Mouse (Mus musculus): ENCODE measurements around the gene Adcy2. TPM values are rescaled to one million over a fixed set of nuclear protein-coding genes. Genes with fewer than 3 reads are reported as not detected.
A peak's percentile ranks its signal among the peaks of the same experiment; 100 is the strongest.

The Adcy2 gene
- total RNA-seq, 2 experiments from 2014 or later: 116 TPM

DNA sequence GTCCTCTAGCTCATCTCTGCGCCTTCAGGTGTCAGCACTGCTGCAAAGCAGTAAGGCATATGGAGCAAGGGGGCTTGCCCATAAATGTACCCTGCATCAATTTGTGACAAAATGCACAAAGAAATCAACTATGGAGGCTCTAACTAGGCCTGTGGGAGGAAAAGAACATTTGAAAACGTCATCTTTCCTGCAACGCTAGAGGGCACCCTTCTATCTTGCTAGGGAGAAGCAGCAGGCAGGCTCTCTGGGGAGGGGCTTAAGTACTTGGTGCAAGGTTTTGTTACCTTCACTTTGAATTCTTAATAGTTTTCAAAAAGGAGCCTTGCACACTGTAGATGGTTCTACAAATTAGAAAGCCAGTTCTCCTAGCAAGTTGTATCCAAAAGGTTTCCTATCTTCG lies 2.8 kb upstream of the Adcy2 start:
- Histone ChIP-seq H3K27ac (peak overlapping the region; percentile 89), H3K4me3 (no peak overlapping the region)
- peak; percentile 90 for TF ChIP-seq CTCF (conservative IDR thresholded peaks at IDR 0.05)
- DNase-seq (ENCODE audit: low spot score in 2 of 2): peak; percentile 79

GRCm38 (mm10) chr13:68999826-69000225 lies 485 bp upstream of the Adcy2 start:
- no peak for DNase-seq (ENCODE audit: low spot score in 2 of 2)
- H3K27ac ChIP-seq: peak overlapping the region; percentile 89
- peak overlapping the region; percentile 49 for H3K4me3 ChIP-seq
- no peak for TF ChIP-seq CTCF (conservative IDR thresholded peaks at IDR 0.05)

- TF ChIP-seq CTCF (conservative IDR thresholded peaks at IDR 0.05): no peak
- peak overlapping the region; percentile 92 for H3K4me3 ChIP-seq
- DNase-seq (ENCODE audit: low spot score in 2 of 2): peak in 1 of 2 experiments; percentile 28
- H3K27ac ChIP-seq: peak overlapping the region; percentile 98
Observed at GRCm38 (mm10) chr13:68998558-68998917, 803 bp downstream of the Adcy2 start.

DNA sequence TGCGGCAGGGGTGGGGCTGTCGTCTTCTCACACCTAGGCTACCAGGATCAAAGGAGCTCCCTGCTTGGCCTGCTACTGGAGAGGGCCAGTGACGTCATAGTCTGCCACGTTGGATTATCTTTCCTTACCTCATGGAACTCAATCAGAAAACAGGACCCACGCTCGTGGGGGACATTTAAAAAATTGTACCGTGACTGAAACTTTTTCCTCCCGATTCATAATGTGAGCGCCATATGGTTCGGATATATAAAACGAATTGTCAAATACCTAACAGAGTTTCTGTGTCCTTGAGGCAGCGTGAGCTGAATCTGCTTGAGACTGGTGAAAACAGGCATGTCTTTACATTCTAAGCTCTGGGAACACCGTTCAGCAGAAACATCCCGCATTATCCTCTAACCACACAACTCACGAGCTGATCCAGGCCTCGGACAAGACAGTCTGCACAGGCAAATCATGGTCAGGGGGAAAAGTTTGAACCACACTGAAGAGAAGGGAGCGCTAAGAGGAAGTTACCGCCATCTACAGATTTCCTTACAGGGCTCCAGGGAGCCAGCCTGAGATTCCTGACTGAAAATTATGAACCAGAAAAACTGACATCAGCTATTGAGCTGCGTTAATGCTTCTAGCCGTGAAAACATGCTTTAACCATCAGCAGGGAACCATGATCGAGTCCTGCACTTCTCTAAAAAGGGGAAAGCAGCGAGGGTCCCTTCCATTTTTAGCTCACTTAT lies 1.4 kb downstream of the Adcy2 start:
- Histone ChIP-seq H3K27ac (peak overlapping the region; percentile 98), H3K4me3 (peak overlapping the region; percentile 92)
- peak in 1 of 2 experiments; percentile 30 for DNase-seq (ENCODE audit: low spot score in 2 of 2)
- TF ChIP-seq CTCF (conservative IDR thresholded peaks at IDR 0.05): 0 out of 2 replicates have a peak, but pooled peaks have one; percentile 8

DNA sequence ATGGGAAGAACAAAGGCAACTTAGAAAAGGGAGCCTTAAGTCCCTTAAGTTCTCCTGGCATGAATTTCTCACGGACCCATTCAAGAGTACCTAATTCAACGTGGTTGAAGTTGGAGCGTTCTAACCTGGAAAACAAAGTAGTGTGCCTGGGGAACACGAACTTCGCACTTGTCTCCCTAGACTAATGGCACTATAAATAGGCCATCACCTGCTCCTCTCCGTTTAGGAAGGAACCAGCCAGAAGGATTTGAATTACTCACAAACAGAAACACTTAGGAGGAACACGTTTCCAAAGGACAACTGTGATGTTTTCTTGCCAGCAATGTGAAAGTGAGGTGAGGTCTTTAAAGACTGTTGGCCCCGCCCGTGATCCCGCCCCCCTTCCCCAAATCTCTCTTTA lies 2.0 kb downstream of the Adcy2 start:
- TF ChIP-seq CTCF (conservative IDR thresholded peaks at IDR 0.05): no peak
- DNase-seq (ENCODE audit: low spot score in 2 of 2): no peak
- Histone ChIP-seq H3K4me3 (peak overlapping the region; percentile 92), H3K27ac (peak overlapping the region; percentile 98)

DNA sequence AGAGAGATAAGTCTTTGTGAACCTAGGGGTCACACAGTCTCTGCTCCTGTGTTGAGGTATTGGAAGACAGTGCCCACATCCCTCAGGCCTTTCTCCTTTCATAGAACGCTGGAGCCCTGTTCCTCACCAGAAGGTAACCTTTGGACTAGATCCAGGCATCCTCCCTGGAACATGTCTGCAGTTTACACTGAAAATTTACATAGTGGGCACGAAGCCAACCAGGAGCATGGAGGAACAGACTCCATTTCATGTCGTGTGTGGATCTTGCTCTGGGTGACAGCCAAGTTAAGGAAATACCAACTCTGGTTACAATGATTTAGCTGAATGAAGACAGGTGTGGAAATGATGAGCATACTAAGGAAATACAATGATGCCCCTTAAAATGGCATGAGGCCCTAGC lies 2.7 kb downstream of the Adcy2 start:
- Histone ChIP-seq H3K4me3 (peak overlapping the region; percentile 92; the same call in 1 of the 2 replicates), H3K27ac (peak overlapping the region; percentile 98; the same call in 1 of the 2 replicates)
- no peak for DNase-seq (ENCODE audit: low spot score in 2 of 2)
- TF ChIP-seq CTCF (conservative IDR thresholded peaks at IDR 0.05): no peak

- DNase-seq (ENCODE audit: low spot score in 2 of 2): no peak
- no peak overlapping the region for H3K4me3 ChIP-seq
- no peak overlapping the region for H3K27ac ChIP-seq
- no peak for TF ChIP-seq CTCF (conservative IDR thresholded peaks at IDR 0.05)
Observed at GRCm38 (mm10) chr13:68985789-68986188, 13.6 kb downstream of the Adcy2 start.

DNA sequence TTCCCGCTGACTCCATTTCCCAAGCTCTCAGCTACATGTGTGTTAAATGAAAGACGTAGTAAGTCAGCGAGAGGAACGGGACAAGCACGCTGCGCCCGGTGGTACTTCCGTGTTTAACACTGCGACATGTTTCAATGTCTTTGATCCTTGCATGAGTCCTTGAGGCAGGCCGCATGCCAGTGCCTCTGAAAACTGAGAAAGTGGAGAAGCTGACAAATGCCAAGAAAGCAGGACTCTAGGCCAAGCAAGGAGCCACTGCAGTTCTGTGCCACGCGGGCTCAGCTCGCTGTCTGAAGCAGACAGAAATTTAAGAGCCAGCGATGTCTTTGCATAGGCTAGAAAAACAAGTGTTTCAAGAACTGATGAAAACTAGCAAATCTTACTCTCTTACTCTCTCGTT lies 15.3 kb downstream of the Adcy2 start:
- no peak for TF ChIP-seq CTCF (conservative IDR thresholded peaks at IDR 0.05)
- Histone ChIP-seq H3K4me3 (no peak overlapping the region; the same call in 1 of the 2 replicates), H3K27ac (peak overlapping the region; percentile 74)
- DNase-seq (ENCODE audit: low spot score in 2 of 2): no peak

- Histone ChIP-seq H3K27ac (no peak overlapping the region), H3K4me3 (no peak overlapping the region)
- DNase-seq (ENCODE audit: low spot score in 2 of 2): no peak
- no peak for TF ChIP-seq CTCF (conservative IDR thresholded peaks at IDR 0.05)
Observed at GRCm38 (mm10) chr13:68981048-68981447, 18.3 kb downstream of the Adcy2 start.

DNA sequence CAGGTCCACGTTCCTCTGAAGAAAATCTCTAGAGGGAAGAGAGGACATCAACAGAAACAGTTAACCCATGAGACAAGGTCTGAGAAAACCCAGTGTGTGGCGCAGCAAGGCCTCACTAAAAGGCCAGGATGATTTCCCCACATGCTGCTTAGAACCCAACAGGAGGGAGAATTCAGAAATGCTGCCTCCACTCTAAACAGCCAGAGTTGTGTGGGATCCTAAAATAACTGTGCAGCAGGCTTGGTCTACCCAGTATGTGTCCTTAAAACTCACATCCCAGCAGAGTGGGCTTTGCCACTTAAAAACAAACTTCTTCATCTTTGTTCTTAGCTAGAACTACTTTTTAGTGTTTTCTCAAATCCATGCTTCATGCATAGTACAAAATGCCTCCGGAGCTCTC lies 26.2 kb downstream of the Adcy2 start:
- Histone ChIP-seq H3K27ac (peak overlapping the region; percentile 74), H3K4me3 (no peak overlapping the region)
- peak; percentile 23 to 40 for DNase-seq (ENCODE audit: low spot score in 2 of 2)
- TF ChIP-seq CTCF (conservative IDR thresholded peaks at IDR 0.05): no peak

- no peak for TF ChIP-seq CTCF (conservative IDR thresholded peaks at IDR 0.05)
- DNase-seq (ENCODE audit: low spot score in 2 of 2): peak; percentile 22 to 78
- peak overlapping the region; percentile 77 for H3K27ac ChIP-seq
- no peak overlapping the region for H3K4me3 ChIP-seq
Observed at GRCm38 (mm10) chr13:68961580-68961979, 37.8 kb downstream of the Adcy2 start.

- Histone ChIP-seq H3K4me3 (no peak overlapping the region), H3K27ac (peak overlapping the region; percentile 77)
- DNase-seq (ENCODE audit: low spot score in 2 of 2): no peak
- TF ChIP-seq CTCF (conservative IDR thresholded peaks at IDR 0.05): no peak
Observed at GRCm38 (mm10) chr13:68960513-68960912, 38.8 kb downstream of the Adcy2 start.

GRCm38 (mm10) chr13:68959406-68959805 lies 39.9 kb downstream of the Adcy2 start:
- DNase-seq (ENCODE audit: low spot score in 2 of 2): no peak
- H3K4me3 ChIP-seq: no peak overlapping the region
- TF ChIP-seq CTCF (conservative IDR thresholded peaks at IDR 0.05): no peak

DNA sequence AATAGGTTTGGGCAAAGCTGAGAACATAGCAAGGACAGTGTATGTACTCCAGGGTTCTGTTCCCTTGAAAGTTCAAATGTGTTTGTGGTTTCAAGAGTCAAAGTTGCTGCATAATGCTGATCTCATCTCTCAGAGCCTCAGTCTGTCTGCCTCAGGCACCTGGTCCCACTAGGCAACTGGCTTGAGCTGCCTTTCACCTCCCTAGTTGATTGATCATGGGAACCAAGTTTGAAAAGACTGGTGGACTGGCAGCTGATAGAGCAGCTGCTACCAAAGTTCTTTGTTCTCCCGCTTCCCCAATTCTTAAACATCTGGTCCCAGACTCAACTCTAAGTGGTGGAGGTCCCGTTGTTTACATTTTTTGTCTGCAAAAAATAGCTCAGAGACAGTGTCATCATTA lies 56.6 kb downstream of the Adcy2 start:
- Histone ChIP-seq H3K27ac (no peak overlapping the region), H3K4me3 (no peak overlapping the region)
- no peak for TF ChIP-seq CTCF (conservative IDR thresholded peaks at IDR 0.05)
- DNase-seq (ENCODE audit: low spot score in 2 of 2): no peak

More at GRCm38 (mm10) chr13:68959406-68959805, 39.9 kb downstream of the Adcy2 start:
- peak overlapping the region; percentile 77 for H3K27ac ChIP-seq

Measured in layer of hippocampus, adult 2 months (tissue).